Mouse (Mus musculus) kidney, adult 2 months (tissue): ENCODE results near the gene Adssl1. TPM values are rescaled to one million over a fixed set of nuclear protein-coding genes. Genes with fewer than 3 reads are reported as not detected.

Experiments
- DNase-seq: peaks from one replicate; pipeline ENCODE4 v3.0.0; 2021
- H3K27ac ChIP-seq: fragments of 200-500 bp; 2 replicates; pipeline ENCODE4 v1.5.1; 2012; ENCODE audit warnings: low read depth, low read length, control low read depth, inconsistent platforms; ENCODE audit not compliant: insufficient read depth
- H3K27me3 ChIP-seq: fragments of 200-500 bp; replicated peaks from 2 replicates; pipeline ENCODE4 v1.6.1; 2012; ENCODE audit warnings: mild to moderate bottlenecking, moderate library complexity, low read length, inconsistent platforms; ENCODE audit not compliant: control insufficient read depth, insufficient read depth
- H3K36me3 ChIP-seq: fragments of 200-500 bp; 2 replicates; pipeline ENCODE4 v1.6.1; 2012; ENCODE audit warnings: mild to moderate bottlenecking, moderate library complexity, low read length, inconsistent platforms; ENCODE audit not compliant: control insufficient read depth, insufficient read depth
- H3K4me1 ChIP-seq: fragments of 200-500 bp; 2 replicates; pipeline ENCODE4 v1.6.1; 2011; ENCODE audit warnings: low read length; ENCODE audit not compliant: control insufficient read depth, insufficient read depth
- H3K4me3 ChIP-seq: fragments of 200-500 bp; 2 replicates; pipeline ENCODE4 v1.5.1; 2011; ENCODE audit warnings: mild to moderate bottlenecking, low read depth, low read length, control low read depth; ENCODE audit not compliant: insufficient read depth
- CTCF ChIP-seq: fragments of 200-500 bp; conservative IDR thresholded peaks from 2 replicates; pipeline ENCODE4 v1.5.1; 2011; ENCODE audit warnings: low read depth, mild to moderate bottlenecking, control low read depth, low read length, moderate library complexity, mixed read lengths; ENCODE audit not compliant: insufficient read depth, insufficient read length
- POLR2A ChIP-seq: fragments of 200-500 bp; IDR thresholded peaks from one replicate; pipeline ENCODE4 v1.6.1; 2011; ENCODE audit warnings: low read depth, low read length, control low read depth
- WGBS: fragments of 180-500 bp; shearing (Covaris S2); methylation state at CpG from one replicate; pipeline ENCODE4 v1.1.7; 2018; 5-methylcytosine and 5-hydroxymethylcytosine counted together
- polyA plus RNA-seq: library from polyadenylated mRNA; depleted of rRNA; stranded (reverse); fragments of >200 nt; gene quantifications from 2 replicates; pipeline ENCODE4 v1.2.3, GENCODE M21; 2012; rRNA removed

Adssl1 gene
- polyA plus RNA-seq = 8.1 and 10.4 TPM in 2 replicates

- TF ChIP-seq CTCF (no peak), POLR2A (no peak)
- H3K27me3 ChIP-seq = no peaks in the 10 kb centered on the region
These were observed at the start of gene Adssl1 for GRCm38 (mm10) chr12:112619686-112620353. TSS of gene Adssl1 (plus strand) at chr12:112620045.

GRCm38 (mm10) chr12:112570160-112570559, 49.7 kb upstream of the Adssl1 start:
- WGBS = 87% methylated on average over 8 of the region's 8 CpGs
- H3K4me1 ChIP-seq = no peaks in the 10 kb centered on the region
- no peak for DNase-seq
- no peaks in the 10 kb centered on the region for H3K27me3 ChIP-seq
- no peak for TF ChIP-seq CTCF
- TF ChIP-seq POLR2A = no peak
- no peak overlapping the region for H3K27ac ChIP-seq
- no peaks in the 10 kb centered on the region for H3K36me3 ChIP-seq
- H3K4me3 ChIP-seq = no peak overlapping the region

More at GRCm38 (mm10) chr12:112619686-112620353, at the start of gene Adssl1:
- H3K36me3 ChIP-seq = no peaks in the 10 kb centered on the region
- under 1% methylated on average over 55 of the region's 56 CpGs for WGBS
- peak within 1 kb of the TSS; percentile 48 for H3K4me3 ChIP-seq
- DNase-seq = peak; percentile 72
- 0 out of 2 replicates have a peak, but pooled peaks cover 10% of the 10 kb centered on the region for H3K4me1 ChIP-seq
- H3K27ac ChIP-seq = peak within 1 kb of the TSS; percentile 61; the same call in 1 of the 2 replicates

GRCm38 (mm10) chr12:112571064-112571463, 48.8 kb upstream of the Adssl1 start:
- Histone ChIP-seq H3K27me3 (no peaks in the 10 kb centered on the region), H3K36me3 (no peaks in the 10 kb centered on the region), H3K4me1 (no peaks in the 10 kb centered on the region), H3K4me3 (no peak overlapping the region), H3K27ac (no peak overlapping the region)
- no peak for DNase-seq
- TF ChIP-seq CTCF = peak; percentile 38; the same call in 1 of the 2 replicates
- TF ChIP-seq POLR2A = no peak
- WGBS = 69% methylated on average over 6 of the region's 6 CpGs

GRCm38 (mm10) chr12:112575274-112575986, 44.4 kb upstream of the Adssl1 start:
- no peaks in the 10 kb centered on the region for H3K36me3 ChIP-seq
- DNase-seq = no peak
- H3K27ac ChIP-seq = no peak overlapping the region
- no peak overlapping the region for H3K4me3 ChIP-seq
- 68% methylated on average over 8 of the region's 8 CpGs for whole genome bisulfite sequencing
- no peaks in the 10 kb centered on the region for H3K4me1 ChIP-seq
- TF ChIP-seq CTCF (no peak), POLR2A (no peak)
- no peaks in the 10 kb centered on the region for H3K27me3 ChIP-seq

- no peak for TF ChIP-seq CTCF
- TF ChIP-seq POLR2A = no peak
- H3K4me3 ChIP-seq = no peak overlapping the region
- no peaks in the 10 kb centered on the region for H3K27me3 ChIP-seq
- 43% methylated on average over 6 of the region's 6 CpGs for WGBS
- no peak overlapping the region for H3K27ac ChIP-seq
- no peak for DNase-seq
- H3K36me3 ChIP-seq = no peaks in the 10 kb centered on the region
- no peaks in the 10 kb centered on the region for H3K4me1 ChIP-seq
These were observed 43.5 kb upstream of the Adssl1 start for GRCm38 (mm10) chr12:112576341-112576740.

GRCm38 (mm10) chr12:112576749-112577148, 43.1 kb upstream of the Adssl1 start:
- Histone ChIP-seq H3K36me3 (no peaks in the 10 kb centered on the region), H3K4me1 (no peaks in the 10 kb centered on the region), H3K27me3 (no peaks in the 10 kb centered on the region), H3K27ac (no peak overlapping the region), H3K4me3 (no peak overlapping the region)
- no peak for DNase-seq
- TF ChIP-seq POLR2A (no peak), CTCF (no peak)
- WGBS = 27% methylated on average over 3 of the region's 3 CpGs
